Mouse (Mus musculus) retina, embryonic 14.5 days (tissue): Measurements from ENCODE around the gene Rbfox2.
"Not testable (repeated sequence)": the region's sequence is repeated elsewhere in the genome, so short reads cannot be mapped to it uniquely, and the experiment has no call there.

Experiments used
- DNase-seq: peaks from one replicate; pipeline ENCODE4 v3.0.0-alpha.2; 2015; ENCODE audit warnings: low spot score

The Rbfox2 gene

GRCm38 (mm10) chr15:77273947-77274346, 32.9 kb downstream of the Rbfox2 start:
- DNase-seq = no peak

DNA sequence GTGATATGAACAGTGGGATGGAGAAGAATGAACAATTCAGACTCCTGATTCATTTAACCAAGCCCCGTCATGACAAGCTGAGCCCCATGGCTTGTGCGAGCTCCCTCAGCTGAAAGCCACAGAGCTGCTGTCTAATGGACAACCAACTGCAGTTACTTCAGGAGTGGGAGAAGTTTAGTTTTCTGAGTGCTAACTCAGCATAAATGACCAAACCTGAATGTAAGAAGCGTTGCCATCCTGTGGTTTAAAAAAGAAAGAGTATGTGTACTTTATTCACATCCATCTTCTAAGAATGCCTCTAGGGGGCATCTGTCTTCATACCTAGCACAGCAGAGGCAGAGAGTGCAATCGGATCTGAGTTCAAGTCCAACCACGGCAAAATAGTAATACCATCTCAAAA, 35.5 kb downstream of the Rbfox2 start:
- no peak for DNase-seq

DNA sequence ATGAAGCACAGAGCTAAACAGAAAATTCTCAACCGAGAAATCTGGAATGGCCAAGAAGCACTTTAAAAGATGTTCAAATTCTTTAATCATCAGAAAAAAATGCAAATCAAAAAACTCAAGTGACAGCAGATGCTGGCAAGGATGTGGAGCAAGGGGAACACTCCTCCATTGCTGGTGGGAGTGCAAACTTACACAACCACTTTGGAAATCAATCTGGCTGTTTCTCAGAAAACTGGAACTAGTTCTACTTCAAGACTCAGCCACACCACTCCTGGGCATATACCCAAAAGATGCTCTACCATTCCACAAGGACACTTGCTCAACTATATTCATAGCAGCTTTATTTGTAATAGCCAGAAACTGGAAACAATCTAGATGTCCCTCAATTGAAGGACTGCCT, 37.3 kb downstream of the Rbfox2 start:
- DNase-seq = not testable (repeated sequence)

DNA sequence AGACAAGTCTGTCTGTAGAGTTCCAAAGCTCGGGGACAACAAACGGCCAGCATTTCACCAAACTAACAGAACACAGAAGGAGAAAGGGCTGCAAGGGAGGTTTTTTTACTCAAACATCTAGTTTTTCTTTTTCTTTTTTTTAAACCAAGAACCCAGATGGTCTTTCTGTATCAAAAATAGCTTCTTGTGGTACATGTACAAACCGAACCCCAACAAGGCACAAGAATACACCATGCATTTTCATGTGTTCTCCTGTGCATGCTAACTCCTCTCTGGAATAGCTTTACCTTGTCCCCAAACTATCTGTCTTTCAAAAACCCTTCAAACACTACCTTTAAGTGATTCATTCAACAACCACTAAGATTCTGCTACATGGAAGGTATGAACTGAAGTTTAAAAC, 38.4 kb downstream of the Rbfox2 start:
- no peak for DNase-seq

DNA sequence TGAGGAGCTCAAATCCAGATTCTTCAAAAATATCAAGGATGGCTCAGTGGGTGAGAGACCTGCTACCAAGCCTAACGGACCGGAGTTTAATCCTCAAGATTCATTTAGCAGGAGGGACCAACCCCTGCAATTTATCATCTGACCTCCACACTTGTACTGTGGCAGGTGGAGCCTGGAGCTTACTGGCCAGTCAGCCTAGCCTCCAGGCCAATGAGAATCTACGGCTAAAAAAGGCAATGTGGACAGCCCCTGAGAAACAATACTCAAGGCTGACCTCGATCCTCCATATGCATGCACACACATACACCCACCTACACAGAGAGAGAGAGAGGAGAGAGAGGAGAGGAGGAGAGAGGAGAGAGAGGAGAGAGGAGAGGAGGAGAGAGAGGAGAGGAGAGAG, 41.5 kb downstream of the Rbfox2 start:
- DNase-seq = peak; percentile 17

- no peak for DNase-seq
These were observed 42.5 kb downstream of the Rbfox2 start for GRCm38 (mm10) chr15:77264314-77264713.

DNA sequence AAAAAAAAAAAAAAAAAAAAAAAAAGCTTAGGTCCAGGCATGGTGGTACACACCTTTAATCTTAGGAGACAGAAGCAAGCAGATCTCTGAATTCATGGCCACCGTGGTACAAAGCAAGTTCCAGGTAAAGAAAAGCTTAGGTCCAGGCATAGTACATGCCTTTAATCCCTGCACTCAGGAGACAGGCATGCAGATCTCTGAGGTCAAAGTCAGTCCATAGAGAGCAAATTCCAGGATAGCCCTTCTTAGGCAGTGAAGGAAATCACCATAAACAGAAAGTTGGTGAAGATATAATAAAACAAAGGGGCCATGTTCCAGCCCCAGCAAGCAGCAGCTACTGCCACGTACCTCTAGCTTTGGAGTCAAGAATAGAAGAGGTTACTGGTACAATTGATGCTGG, 44.0 kb downstream of the Rbfox2 start:
- DNase-seq = no peak

- DNase-seq = peak; percentile 60
These were observed 49.2 kb downstream of the Rbfox2 start for GRCm38 (mm10) chr15:77257437-77258229.

DNA sequence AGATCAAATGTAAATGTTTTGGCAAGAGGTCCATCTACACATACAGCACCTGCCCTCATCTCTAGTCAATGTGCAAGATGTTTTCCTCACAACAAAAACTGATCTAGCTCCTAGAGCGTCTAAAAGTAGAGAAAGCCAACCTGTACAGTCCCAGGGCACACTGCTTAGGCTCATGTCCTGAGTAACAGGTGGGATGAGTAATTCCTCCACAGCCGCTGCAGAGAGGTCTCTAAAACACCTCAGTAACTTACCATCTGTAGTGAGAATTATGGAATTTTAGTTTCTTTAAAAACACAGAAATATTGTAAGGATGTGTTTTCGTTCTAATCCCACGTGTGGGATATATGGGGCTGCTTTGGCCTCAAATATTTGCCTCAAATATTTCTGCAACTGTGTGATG, 50.0 kb downstream of the Rbfox2 start:
- DNase-seq = no peak

- DNase-seq = no peak
These were observed 52.2 kb downstream of the Rbfox2 start for GRCm38 (mm10) chr15:77254636-77255035.

GRCm38 (mm10) chr15:77254128-77254527, 52.7 kb downstream of the Rbfox2 start:
- no peak for DNase-seq

DNA sequence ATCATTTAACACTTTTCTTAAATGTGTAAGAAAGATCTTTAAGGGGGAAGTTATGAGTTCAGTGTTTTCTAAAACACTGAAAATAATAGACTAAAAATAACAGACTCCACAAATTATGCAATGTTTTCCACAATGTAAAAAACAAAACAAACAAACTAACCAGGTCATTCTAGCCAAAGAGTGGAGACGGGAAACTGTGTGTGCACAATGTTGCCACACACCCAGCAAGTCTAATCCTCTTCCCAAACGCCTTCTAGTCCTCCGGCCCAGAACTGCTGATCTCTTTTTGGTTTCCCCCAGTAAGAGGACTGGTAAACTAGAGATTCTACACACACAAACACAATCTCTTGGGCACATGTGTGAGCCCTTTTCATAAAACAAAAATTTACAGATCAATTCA, 55.1 kb downstream of the Rbfox2 start:
- DNase-seq = no peak

- DNase-seq = no peak
These were observed 56.0 kb downstream of the Rbfox2 start for GRCm38 (mm10) chr15:77250806-77251205.

GRCm38 (mm10) chr15:77249421-77249820, 57.4 kb downstream of the Rbfox2 start:
- DNase-seq = no peak

DNA sequence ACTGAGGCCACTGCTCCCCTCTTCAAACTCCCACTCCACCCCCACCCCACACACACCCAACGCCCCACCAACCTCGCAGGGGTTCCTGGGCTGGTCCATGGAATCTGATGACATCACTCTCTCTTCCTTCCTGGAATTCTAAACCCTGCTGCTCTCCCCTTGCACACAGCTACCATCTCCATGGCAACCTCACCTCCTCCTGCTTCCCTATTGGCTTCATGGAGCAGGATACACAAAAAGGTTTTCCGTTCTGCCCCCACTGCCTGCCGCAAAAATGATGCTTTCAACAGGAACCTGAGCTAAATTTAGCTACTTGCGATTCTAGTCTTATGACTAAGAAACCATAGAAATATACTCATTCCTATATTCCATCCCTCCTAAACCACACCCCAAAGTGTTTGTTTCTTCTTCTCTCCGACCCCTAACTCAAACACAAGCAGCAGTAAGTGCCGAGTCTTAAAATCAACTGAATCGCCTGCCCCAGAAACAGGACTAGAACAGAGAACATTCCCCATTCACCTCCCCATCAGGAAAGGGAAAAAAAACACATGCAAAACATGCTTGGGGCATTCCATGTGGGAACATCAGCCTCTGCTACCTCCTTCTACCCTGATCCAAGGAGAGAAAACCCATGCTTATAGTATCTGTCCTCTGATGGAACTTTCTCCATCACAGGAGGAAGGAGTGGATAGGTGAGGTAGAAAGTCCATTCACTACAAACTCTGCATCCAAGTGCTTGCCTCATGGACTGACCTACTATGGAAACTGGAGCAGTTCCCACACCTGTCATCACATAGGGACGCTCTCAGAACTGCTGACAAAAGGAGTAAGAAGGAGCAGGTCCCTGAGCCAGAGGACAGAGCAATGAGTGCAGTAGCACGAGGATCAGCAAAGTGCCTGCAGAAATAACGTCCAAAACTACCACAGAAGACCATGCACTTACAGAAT, 61.1 kb downstream of the Rbfox2 start:
- peak; percentile 72 for DNase-seq

DNA sequence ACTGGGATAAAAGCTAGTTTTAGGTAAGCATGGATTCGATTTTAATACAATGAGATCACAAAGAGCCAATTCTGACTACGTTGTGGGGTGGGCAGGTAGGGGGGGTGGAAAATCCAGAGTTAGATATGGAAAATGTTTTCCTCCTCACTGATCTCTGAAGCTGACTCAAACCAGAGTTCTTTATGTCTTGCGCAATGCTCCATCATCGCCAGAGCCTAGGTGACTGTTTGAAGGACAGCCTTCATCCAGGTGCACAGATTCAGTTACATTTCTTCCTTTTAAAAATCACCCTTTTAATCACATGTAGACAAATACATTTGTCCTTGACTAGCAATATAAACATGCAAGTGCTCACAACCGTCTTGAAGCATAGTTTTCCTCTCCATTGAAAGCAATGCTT, 62.2 kb downstream of the Rbfox2 start:
- no peak for DNase-seq

DNA sequence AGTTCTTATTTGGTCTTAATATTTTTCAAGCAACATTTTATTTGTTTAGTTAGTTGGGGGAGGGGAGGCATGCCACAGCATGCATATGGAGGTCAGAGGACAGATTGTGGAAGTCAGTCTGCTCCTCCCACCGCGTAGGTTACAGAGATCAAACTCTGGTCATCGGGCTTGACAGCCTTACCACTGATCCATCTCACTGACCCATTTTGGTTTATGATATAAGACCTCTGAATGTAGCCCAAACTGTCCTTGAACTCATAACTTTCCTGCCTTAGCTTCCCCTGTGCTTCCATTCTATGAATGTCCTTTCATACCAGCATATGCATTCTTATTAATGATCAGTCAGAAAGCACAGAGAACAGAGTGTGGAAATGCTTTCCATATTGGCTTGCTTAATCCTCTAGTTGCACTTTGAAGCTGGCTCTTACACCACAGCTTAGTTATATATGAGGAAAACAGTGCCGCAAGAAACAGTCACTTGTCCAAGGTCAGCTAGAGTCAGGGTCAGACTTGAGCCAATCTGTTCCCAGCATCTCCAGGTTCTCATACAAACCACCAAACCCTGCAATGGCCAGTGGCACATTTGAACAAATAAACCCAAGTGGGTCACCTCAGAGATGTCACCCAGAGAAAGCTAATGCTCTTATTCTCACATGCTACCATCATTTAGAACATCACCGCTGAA, 62.8 kb downstream of the Rbfox2 start:
- DNase-seq = no peak

DNA sequence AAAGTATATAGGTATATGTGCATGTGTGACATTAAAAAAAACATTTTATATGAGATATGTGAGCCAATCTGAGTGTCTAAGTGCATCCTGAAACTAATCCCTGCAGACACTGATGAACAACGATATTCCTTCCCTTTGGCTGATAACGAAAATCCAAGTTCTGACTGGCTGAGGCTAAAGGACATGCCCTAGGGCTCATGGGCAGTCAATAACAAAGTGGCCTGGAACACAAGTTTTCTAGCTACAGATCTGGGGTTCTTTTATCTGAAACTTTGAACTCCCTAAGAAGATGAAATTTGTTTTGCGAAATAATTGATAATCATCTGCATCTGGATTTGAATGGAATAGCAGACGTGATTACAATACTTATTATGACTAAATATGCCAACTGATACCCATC, 66.2 kb downstream of the Rbfox2 start:
- DNase-seq = no peak

- no peak for DNase-seq
These were observed 67.2 kb downstream of the Rbfox2 start for GRCm38 (mm10) chr15:77239564-77239963.

DNA sequence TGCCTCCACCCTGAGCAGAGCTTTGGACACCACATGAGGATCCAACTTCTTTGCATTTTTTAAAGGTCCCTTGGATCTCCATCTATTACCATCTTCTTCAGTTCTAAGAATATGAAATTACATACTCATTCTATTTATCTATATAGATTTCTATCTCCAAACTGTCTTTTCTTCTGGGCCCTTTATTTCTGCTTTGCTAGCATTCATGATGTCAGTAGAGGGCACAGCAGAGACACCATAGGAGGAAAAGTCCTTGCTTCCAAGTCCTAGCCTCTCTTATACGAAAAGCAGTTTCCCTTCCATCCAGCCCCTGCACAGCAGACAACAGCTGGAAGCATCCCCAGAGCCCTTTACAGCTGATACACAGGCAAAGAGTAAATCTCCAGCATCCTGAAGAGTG, 69.1 kb downstream of the Rbfox2 start:
- DNase-seq = no peak

- no peak for DNase-seq
These were observed 70.7 kb downstream of the Rbfox2 start for GRCm38 (mm10) chr15:77236055-77236567.

GRCm38 (mm10) chr15:77235551-77235950, 71.3 kb downstream of the Rbfox2 start:
- no peak for DNase-seq
